Mouse (Mus musculus): Measurements from ENCODE around the gene Fam187b.

GRCm38 (mm10) chr7:30924071-30924470, 49.5 kb upstream of the Fam187b start:
- TF ChIP-seq POLR2A (IDR thresholded peaks at IDR 0.05; ENCODE audit: insufficient read depth, low read depth, low read length) (no peak), CTCF (IDR thresholded peaks at IDR 0.05; ENCODE audit: insufficient read depth, low read depth, low read length) (no peak)
